Mouse (Mus musculus) thymus, adult 2 months (tissue): ENCODE data around the gene 2610318N02Rik.
A peak's percentile ranks its signal among the peaks of the same experiment; 100 is the strongest.

Source experiments
- CTCF ChIP-seq: fragments of 200-500 bp; IDR thresholded peaks from 2 replicates; pipeline ENCODE4 v1.5.1; 2012; ENCODE audit warnings: mild to moderate bottlenecking, control low read depth, low read length, moderate library complexity, borderline replicate concordance; ENCODE audit not compliant: control insufficient read depth, poor library complexity, insufficient read depth; ENCODE audit errors: extremely low read depth
- POLR2A ChIP-seq: fragments of 200-500 bp; IDR thresholded peaks from 2 replicates; pipeline ENCODE4 v1.6.1; 2012; ENCODE audit warnings: mild to moderate bottlenecking, low read length, control low read depth, moderate library complexity; ENCODE audit not compliant: control insufficient read depth, poor library complexity, insufficient read depth; ENCODE audit errors: extremely low read depth

DNA sequence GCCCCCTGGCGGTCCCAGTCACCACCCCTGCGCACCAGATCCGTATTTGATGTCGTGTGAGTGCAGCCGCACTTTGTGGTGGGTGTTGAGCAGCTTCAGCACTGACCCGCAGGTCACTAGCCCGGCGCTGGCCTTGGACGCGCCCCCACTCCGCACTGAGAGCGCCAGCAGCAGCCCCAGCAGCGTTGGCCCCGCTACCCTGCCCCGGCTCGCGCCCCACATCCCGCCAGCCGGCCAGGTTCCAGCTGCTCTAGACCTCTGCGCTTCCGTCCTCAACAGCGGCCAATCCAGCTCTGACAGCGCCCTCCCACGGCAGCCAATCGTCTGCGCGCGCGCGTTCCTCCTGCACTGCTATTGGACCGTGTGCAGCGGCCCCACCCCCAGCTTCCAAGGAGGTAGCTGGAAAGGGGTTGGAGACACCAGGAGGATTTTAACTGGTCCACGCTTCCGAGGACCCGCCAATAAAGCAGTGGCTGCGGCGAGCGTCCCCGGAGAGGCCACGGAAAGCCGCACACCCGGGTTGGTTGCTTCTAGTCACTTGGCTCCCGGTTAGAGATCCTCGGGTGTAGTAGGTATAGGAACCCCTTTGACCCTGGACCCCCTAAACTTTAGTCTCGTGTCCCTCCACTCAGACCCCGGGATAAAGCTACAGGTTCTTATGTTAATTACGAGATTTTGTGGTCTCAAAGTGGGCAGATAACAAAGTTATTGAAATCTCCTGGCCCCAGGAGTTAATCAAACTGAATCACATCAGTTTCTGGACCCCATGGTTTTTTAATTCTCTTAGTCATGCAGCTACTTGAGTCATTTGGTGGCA is 7.3 kb upstream of the 2610318N02Rik start, which contains the start of gene Sdf2l1:
- peak; percentile 69; the same call in 1 of the 2 replicates for TF ChIP-seq POLR2A
- TF ChIP-seq CTCF, result peak; percentile 89
